Mouse (Mus musculus) 3134 (cell line): Measurements from ENCODE around the gene Olfr548-ps1.
"Not testable (repeated sequence)": the region's sequence is repeated elsewhere in the genome, so short reads cannot be mapped to it uniquely, and the experiment has no call there.

Experiments
- DNase-seq: peaks from one replicate; pipeline ENCODE4 v3.0.0-alpha.2; 2011; ENCODE audit warnings: low spot score; ENCODE audit not compliant: insufficient read length; ENCODE audit errors: extremely low read depth

Olfr548-ps1 gene

DNA sequence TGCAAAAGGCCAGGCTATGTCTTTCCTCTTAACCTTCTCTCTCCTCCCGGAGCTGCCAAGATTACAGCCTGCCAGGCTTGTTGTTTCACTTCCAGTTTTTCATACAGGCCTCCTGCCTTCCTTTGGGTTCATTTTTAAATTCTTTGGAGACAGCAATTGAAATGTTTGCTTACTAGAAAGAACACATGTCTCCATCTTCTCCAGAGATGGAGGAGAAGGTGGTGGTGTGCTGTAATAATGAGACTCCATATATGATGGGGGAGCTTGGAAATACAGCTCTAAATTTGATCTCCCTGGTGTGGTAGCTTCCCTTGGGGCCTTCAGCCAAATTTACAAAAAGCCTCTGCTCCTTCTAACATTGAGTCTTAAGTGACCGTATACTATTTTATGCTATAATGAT is at the start of gene Olfr548-ps1:
TSS of gene Olfr548-ps1 (plus strand) at position 301 of the 400 bp plus-strand sequence.
- no peak for DNase-seq

- DNase-seq, result not testable (repeated sequence)
Observed at GRCm38 (mm10) chr7:102494416-102494815, 46.3 kb upstream of the Olfr548-ps1 start.

- no peak for DNase-seq
Observed at GRCm38 (mm10) chr7:102499473-102499872, 41.2 kb upstream of the Olfr548-ps1 start, which contains the start of gene Olfr545. Gene Olfr545, minus strand, starts transcription at chr7:102499573.

DNA sequence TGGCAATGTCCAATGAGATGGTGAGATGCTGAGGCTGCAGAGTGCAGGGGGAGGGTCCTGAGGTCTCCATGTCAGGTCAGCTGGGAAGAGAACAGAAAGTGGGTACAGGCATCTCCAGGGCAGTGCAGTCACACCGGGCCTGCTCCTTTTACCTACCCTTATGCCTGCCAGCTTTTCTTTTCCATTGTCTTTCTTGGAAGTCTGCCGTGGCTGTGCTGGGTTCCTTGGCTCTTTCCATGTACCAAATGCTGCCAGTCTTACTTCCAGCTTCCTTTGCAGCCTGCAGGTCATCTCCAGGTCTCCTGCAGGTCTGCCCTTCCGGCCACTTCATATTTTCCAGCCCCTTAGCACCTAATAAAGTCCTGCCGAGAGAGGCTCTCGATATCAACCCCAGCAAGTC is 38.7 kb upstream of the Olfr548-ps1 start:
- no peak for DNase-seq

GRCm38 (mm10) chr7:102506848-102507247 is 33.8 kb upstream of the Olfr548-ps1 start:
- DNase-seq, result peak; percentile 21

GRCm38 (mm10) chr7:102508066-102508465 is 32.6 kb upstream of the Olfr548-ps1 start:
- DNase-seq, result peak; percentile 13

- DNase-seq, result no peak
Observed at GRCm38 (mm10) chr7:102508666-102509065, 32.0 kb upstream of the Olfr548-ps1 start.

- no peak for DNase-seq
Observed at GRCm38 (mm10) chr7:102509726-102510125, 31.0 kb upstream of the Olfr548-ps1 start.

- DNase-seq, result no peak
Observed at GRCm38 (mm10) chr7:102511927-102512326, 28.8 kb upstream of the Olfr548-ps1 start.

DNA sequence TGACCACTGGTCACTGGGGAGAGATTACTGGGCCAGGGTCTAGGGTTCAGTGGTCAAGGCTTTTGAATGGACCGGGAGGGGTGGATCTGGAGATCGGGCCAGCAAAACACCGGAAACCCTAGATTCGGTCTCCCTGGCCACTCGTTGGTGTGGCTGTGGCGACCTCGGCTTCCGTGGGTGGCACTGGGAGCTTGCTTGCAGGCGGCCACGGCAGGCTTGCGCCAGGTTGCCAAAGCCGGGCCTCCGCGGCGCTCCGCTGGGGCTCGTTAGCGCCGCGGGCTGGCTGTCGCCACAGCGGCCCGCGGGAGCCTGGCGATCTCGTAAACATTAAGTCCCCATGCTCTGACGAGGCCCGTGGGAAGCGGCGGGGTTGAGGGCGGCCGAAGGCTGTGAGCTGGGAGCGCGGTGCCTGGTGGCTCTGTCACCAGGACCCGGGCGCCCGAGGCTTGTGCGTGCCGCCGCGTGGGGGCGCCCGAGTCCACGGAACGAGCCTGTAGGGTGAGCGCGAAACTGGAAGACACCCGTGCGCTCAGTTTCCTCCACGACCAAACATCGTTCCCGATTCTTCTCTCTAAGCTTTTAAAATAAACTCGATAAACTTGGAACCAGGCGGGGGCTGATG is 27.8 kb upstream of the Olfr548-ps1 start:
- DNase-seq, result peak; percentile 16

DNA sequence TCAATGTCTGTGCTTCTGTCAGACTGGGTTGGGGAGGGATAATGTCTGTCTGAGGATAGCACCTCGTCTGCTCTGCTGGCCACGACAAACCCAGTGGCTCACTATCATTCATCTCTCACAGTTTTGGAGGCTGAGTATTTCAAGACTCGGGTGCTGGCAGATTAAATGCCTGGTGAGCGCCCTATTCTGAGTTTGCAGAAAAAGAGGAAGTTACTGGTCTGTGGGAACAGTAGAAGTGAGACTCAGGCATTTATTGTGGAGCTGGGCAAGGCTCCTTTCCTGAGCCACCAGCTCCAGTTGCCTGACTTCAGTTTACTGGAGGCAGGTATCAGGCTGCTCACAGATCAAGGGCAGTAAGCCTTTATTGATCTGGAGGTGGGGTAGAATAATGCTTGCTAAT is 26.6 kb upstream of the Olfr548-ps1 start:
- no peak for DNase-seq

DNA sequence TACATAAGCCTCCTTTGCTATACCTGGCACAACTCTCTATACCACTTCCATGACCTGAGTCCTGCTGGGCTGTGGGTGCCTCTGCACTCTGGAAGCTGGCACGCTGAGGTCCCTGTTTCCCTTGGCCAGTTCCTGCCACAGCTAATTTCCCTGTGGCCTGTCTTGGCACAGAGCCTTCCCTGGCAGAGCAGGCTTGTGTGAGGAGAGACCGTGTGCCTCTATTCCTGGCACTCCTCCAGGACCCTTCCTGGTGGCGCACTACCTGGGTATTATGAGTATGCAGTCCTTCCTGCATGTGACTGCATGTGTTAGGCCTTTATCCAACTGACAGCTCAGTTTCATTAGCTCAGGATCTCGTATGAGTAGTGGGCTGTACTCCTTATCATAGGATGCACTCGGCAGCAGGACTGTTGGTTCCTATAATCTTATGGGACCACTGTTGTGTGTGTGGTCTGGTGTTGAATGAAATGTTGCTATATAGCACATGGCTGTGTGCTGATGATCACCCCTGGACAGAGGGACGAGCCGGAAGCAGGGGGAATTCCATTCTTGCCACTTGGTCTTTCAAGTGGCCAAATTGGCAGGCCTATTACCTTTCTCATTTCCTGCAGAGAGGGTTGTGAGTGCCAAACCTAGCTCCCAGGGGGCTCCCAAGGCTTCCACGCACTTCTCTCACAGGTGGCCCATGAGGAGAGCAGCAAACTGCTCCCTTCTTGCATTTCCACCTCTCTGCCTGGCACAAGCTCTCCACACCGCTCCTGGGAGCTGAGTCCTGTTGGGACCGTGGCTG is 24.2 kb upstream of the Olfr548-ps1 start:
- peak; percentile 52 for DNase-seq

GRCm38 (mm10) chr7:102517051-102517335 is 23.7 kb upstream of the Olfr548-ps1 start:
- no peak for DNase-seq

GRCm38 (mm10) chr7:102529052-102529451 is 11.6 kb upstream of the Olfr548-ps1 start:
- no peak for DNase-seq

DNA sequence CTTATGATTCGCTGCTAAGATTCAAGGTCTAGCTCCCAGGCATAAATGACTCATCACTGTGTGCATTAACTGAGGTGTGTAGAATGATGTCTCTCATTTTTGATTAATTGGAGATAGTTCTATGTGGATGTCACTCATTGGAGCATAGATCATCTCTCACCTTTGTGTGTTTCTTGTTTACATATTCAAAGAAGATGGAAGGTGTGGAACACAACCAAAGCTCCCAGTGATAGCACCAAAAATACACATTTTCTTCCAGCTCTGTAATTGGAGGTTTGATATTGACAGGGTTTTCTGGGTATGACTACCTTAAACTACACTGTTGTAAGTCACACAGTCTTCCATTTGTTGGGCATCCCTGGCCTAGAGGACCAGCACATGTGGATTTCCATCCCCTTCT is 6.2 kb upstream of the Olfr548-ps1 start, which contains the start of gene Olfr547:
TSS of gene Olfr547 (plus strand) at position 301 of the 400 bp plus-strand sequence.
- no peak for DNase-seq

- no peak for DNase-seq
Observed at GRCm38 (mm10) chr7:102541251-102541650, 555 bp downstream of the Olfr548-ps1 start.

- no peak for DNase-seq
Observed at GRCm38 (mm10) chr7:102549570-102549969, 8.9 kb downstream of the Olfr548-ps1 start, which contains the start of gene Olfr549. Gene Olfr549, plus strand, starts transcription at chr7:102549870.

DNA sequence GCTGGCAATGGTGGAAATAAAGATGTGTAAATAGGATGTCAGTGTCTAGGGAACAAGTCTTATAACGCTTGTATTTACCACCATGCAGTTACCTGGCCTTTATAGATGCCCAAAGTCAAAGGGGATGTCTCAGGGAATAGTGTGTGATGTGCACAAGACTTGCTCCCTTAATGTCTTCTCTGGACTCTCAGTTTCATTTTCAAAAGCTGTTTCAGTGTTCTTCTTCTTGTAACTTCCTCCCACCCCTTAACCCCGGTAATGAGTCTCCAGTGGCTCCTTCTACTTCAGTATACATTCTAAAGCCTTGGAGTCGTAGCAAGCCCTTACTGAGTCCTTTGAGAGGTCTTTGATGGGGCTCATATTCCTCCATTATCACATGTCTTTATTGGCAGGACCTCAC is 12.6 kb downstream of the Olfr548-ps1 start:
- DNase-seq, result no peak

- DNase-seq, result peak; percentile 85
Observed at GRCm38 (mm10) chr7:102564999-102565997, 24.6 kb downstream of the Olfr548-ps1 start, which contains the start of gene Trim21. Gene Trim21, minus strand, starts transcription at chr7:102565486.

DNA sequence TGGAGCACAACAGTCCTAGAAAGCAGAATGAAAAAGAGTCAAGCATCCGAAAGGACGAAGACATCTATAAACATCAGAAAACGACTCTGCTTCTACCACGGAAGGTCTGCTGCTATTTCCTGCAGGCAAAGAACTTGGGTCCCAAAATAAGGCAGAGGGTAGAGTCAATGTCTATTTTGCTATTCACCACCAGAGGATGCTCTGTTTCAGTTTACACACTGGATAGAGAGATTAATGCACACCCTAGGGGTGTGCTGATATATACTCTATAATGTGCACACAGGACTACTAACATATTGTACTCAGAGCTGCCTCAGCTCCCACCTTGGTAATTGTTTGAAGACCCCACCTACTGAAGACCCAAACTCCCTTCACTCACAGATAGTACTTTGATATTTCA is 25.5 kb downstream of the Olfr548-ps1 start:
- DNase-seq, result no peak

GRCm38 (mm10) chr7:102571142-102571541 is 30.4 kb downstream of the Olfr548-ps1 start, which contains the start of gene Olfr550:
Gene Olfr550, plus strand, starts transcription at chr7:102571442.
- DNase-seq, result no peak
